In the genomic region with DNA sequence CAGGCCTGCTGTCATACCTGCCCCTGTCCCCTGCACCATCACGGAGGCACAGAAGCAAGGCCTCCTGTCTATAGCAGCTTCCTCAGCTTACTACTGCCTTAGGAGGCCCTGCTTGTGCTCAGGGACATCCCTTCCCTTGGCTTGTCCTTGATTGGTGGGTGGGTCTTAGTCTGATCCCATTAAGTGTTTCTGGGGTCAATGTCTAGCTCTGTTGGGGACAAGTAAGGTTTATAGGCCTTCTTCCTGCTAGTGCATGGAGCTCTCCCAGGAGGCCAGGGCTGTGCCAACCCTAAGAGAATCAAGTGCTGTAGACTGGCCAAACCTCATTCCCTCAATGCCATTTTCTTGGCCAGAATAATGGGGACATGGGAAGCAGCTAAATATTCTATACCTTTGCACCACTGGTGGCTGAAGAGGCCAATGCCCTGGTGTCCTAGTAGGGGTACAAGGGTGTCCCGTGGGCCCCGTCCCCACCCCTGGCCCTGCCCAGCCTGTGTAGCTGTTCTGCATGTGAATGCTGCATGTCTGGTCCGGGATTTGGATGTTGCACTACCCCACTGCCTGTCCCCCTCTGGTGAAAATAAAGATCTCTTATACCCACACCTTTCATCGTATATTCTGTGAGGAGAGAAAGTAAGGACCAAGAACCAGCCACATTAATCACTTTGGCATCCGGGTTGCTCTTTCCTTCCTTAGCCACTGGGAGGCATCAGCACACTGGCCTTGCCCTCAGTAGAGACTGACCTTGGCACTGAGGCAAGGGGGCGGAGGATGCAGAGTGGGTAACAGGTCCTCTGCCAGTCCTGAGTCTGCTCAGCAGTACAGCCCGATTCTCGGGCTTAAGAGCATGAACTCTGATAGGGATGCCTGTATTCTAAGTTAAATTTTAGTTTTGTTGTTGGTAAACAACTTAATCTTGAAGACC, we compare ENCODE assay signal across 1 mouse cellular context.
TF ChIP-seq lines count a peak whose summit lies in the region.

No protein-coding gene starts in this region.

TF ChIP-seq in CH12.LX, 34 proteins besides CTCF, POLR2A, EP300 and RAD21:
- TF ChIP-seq NRF1 (IDR thresholded peaks at IDR 0.05; ENCODE audit: low read depth, low read length) (0 out of 2 replicates have a peak, but pooled peaks have one; percentile 29), PAX5 (IDR thresholded peaks at IDR 0.05; ENCODE audit: low read length) (no peak), RCOR1 (conservative IDR thresholded peaks at IDR 0.05; ENCODE audit: low read depth, low read length) (no peak), IRF4 (IDR thresholded peaks at IDR 0.05; ENCODE audit: low read depth, low read length) (0 out of 2 replicates have a peak, but pooled peaks have one; percentile 8), SMC3 (IDR thresholded peaks at IDR 0.05; ENCODE audit: low read depth, low read length) (peak; percentile 97), ELF1 (IDR thresholded peaks at IDR 0.05; ENCODE audit: low read depth, low read length) (peak; percentile 47; the same call in 1 of the 2 replicates), ZC3H11A (IDR thresholded peaks at IDR 0.05; ENCODE audit: low read depth, low read length) (peak; percentile 75), E2F4 (IDR thresholded peaks at IDR 0.05; ENCODE audit: insufficient replicate concordance, low read depth, low read length) (no peak)
